Mouse (Mus musculus) heart, adult 18-20 months (tissue): ENCODE measurements around the gene Polr2l. TPM values are rescaled to one million over a fixed set of nuclear protein-coding genes. Genes with fewer than 3 reads are reported as not detected.

Source experiments
- DNase-seq, 2 experiments: peaks; one replicate each; pipeline ENCODE4 v3.0.0; 2021 to 2022; ENCODE audit warnings: mixed read lengths in 1 of 2
- total RNA-seq, 2 experiments: library from RNA; stranded (reverse); gene quantifications; 2 replicates each; pipeline ENCODE4 v1.2.3; 2021

Gene Polr2l
- total RNA-seq, 2 experiments from 2014 or later, result 82.3 to 97.7 TPM

- no peak for DNase-seq
Measured at GRCm38 (mm10) chr7:141484186-141485120, 9.5 kb upstream of the Polr2l start.

- no peak for DNase-seq
Measured at GRCm38 (mm10) chr7:141483114-141483653, 8.3 kb upstream of the Polr2l start.

- no peak for DNase-seq
Measured at GRCm38 (mm10) chr7:141482531-141483024, 7.6 kb upstream of the Polr2l start.

- DNase-seq, result peak; percentile 62 to 77
Measured at GRCm38 (mm10) chr7:141481498-141482401, 6.8 kb upstream of the Polr2l start.

GRCm38 (mm10) chr7:141480842-141481497 lies 6.0 kb upstream of the Polr2l start:
- DNase-seq, result peak; percentile 82 to 84

- DNase-seq, result peak; percentile 50 to 54
Measured at GRCm38 (mm10) chr7:141478270-141478748, 3.4 kb upstream of the Polr2l start.

- DNase-seq, result peak; percentile 44 to 63
Measured at GRCm38 (mm10) chr7:141477578-141478269, 2.8 kb upstream of the Polr2l start.

GRCm38 (mm10) chr7:141476981-141477370 lies 2.0 kb upstream of the Polr2l start:
- peak; percentile 51 to 71 for DNase-seq

- DNase-seq, result peak; percentile 92
Measured at GRCm38 (mm10) chr7:141476226-141476980, 1.5 kb upstream of the Polr2l start.

GRCm38 (mm10) chr7:141475805-141476158 lies 850 bp upstream of the Polr2l start:
- DNase-seq, result no peak

- DNase-seq, result no peak
Measured at GRCm38 (mm10) chr7:141474160-141474559, 772 bp downstream of the Polr2l start.

GRCm38 (mm10) chr7:141472763-141473162 lies 2.2 kb downstream of the Polr2l start:
- no peak for DNase-seq

- no peak for DNase-seq
Measured at GRCm38 (mm10) chr7:141472226-141472625, 2.7 kb downstream of the Polr2l start.

GRCm38 (mm10) chr7:141471236-141471635 lies 3.7 kb downstream of the Polr2l start:
- no peak for DNase-seq

GRCm38 (mm10) chr7:141470637-141470944 lies 4.3 kb downstream of the Polr2l start:
- DNase-seq, result no peak

GRCm38 (mm10) chr7:141469901-141470636 lies 4.9 kb downstream of the Polr2l start:
- peak; percentile 54 to 55 for DNase-seq

- DNase-seq, result no peak
Measured at GRCm38 (mm10) chr7:141469352-141469751, 5.6 kb downstream of the Polr2l start.

- peak; percentile 81 to 90 for DNase-seq
Measured at GRCm38 (mm10) chr7:141468522-141469211, 6.3 kb downstream of the Polr2l start.

GRCm38 (mm10) chr7:141468164-141468521 lies 6.8 kb downstream of the Polr2l start:
- peak in 1 of 2 experiments; percentile 52 for DNase-seq
